Mouse (Mus musculus) CH12F3 (cell line): ENCODE measurements around the gene Ntrk1.
"Not testable (repeated sequence)": the region's sequence is repeated elsewhere in the genome, so short reads cannot be mapped to it uniquely, and the experiment has no call there.

Source experiments
- in situ Hi-C: fragments of 300-500 bp; cut with MboI; formaldehyde crosslinking; loops from 2 replicates; pipeline ENCODE4 v1.14.3; 2020; ENCODE audit warnings: low sequenced_read_pairs

Gene Ntrk1

DNA sequence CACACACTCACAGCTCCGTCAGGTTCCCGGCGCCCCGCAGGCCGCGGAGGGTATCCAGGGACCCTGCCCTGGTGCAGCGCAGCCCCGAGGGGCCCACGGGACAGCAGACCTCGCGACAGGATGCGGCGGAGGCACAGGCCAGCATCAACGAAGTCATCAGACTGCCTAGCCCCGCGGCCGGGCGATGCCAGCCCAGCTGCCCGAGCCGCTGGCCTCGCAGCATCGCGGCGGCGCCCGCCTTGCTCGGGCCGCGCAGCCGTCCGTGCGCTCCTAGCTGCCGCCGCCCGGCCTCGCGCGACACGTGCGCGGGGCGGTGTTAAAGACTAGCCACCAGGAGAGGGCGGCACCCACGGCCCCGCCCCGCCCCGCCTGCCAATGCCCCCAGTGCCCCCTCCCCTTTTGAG, at the start of gene Ntrk1:
Ntrk1 (minus strand) TSS at position 241 of the 404 bp plus-strand sequence.
- in situ Hi-C loops, result no loop called here

DNA sequence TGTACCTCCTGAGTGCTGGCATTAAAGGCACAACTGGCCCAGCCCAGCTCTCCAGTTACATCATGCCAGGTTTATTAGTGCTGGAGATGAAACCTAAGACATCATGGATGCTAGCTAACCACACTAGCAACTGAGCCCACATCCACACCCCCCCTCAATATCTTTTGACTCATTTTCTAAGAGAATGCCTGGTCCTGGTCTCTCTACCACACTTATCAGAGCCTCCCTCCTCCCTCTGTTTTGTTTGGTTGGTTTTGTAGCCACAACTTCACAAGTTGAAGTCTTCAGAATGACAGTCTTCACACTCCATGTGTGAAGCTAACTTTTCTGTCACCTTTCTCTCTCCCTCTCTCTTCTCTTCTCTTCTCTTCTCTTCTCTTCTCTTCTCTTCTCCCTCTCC, 45.9 kb upstream of the Ntrk1 start:
- in situ Hi-C loops, result no loop called here

DNA sequence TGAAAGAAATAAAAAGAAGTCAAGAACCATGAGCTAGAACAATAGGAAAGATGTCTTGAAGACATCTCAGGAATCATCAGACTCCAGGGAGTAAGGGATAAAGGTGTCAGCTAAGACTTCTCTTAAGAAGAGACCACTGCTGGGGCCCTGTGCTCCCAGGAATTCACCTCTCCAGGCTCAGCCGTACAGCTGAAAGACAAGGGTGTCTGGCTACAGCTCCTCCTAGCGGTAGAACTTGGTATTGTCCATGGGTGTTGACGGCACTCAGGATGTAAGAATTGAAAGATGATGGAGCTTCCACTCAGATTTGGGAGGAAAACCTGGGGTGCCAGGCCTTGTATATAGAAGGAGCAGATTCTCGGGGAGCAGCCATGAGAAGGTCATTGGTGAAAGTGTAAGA, 43.7 kb upstream of the Ntrk1 start:
- in situ Hi-C loops, result no loop called here

DNA sequence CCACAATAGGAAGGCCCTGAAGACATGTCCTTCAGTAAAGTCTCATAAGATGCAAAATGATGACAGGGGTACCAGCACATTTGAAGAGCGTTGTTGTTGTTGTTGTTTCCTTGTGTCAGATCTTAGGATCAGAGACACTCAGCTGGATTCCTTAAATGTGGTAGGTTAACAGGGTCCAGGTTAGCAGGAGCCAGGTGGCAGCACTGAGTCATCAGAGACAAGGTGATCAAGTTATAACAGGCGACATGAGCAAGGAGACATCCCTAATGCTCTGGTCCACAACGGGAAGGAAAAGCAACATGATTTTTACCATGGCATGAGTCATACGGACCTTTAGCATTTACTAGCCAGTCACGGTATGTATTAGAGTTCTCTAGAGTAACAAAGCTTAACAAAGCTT, 38.5 kb upstream of the Ntrk1 start:
- in situ Hi-C loops, result no loop called here

DNA sequence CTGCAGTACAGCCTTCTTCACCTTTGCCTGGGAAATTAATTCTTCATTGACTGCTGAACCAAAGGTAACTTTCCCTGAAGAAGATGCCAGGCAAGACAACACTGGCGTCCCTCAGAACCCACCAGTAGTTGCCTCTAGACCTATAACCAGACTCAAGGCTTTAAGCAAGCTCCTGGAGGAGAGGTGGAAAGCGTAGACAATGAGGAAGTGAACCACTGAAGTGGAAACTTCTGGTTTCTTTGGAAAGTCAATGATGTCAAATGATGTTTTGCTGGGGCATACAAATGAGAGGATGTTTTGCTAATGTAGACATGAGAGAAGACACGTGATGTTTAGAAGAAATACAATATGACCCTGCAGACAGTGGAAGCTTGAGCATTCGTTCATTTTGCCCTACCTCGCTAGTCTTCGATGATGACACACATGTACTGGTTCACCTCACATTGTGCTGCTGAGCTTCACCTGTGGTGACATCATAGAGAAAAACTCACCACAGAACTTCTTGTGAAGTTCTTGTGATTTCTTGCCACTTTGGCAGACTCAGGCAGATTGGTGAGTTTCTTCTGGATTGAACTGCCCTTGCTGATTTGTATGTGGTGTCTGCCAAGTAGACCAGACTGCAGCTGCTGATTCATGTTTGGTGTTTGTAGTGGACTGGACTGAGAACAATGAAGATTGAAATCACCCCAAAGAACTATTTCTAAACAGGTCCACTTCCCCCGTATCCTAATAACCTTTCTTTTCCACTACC, 37.3 kb upstream of the Ntrk1 start:
- in situ Hi-C loops, result no loop called here

DNA sequence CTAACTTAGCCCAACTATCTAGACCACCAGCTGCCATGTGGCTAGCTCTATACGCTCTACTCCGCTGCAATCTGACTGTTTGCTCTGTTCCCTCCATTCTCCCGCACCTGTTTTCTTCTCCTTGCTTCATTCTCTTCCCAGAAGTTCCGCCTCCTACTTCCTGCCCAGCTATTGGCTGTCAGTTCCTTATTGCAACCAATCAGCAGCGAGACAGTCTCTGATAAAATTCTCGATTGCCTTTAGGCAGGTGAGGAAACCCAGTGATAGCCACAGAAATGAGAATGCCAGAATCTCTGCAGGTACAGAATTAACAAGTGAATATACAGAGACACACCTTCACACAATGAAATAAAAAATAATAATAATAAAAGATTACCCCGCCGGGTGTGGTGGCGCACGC, 34.1 kb upstream of the Ntrk1 start:
- in situ Hi-C loops, result no loop called here

DNA sequence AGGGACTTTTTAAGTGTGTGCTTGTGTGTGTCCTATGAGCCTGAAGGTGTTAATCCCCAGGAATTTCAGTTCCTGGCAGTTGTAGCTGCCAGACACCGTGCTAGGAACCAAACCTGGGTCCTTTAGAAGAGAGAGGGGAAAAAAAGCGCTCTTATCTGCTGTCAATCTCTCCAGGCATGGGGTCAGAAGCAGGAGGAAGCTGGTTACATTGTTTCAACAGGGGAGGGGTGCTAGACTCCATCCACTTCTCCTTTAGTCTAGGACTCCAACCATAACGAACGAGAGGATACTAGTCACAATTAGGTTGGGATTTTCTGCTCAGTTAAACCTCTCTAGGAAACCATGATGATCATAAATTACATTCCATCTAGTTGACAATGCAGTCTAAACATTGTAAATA, 33.5 kb upstream of the Ntrk1 start:
- in situ Hi-C loops, result no loop called here

DNA sequence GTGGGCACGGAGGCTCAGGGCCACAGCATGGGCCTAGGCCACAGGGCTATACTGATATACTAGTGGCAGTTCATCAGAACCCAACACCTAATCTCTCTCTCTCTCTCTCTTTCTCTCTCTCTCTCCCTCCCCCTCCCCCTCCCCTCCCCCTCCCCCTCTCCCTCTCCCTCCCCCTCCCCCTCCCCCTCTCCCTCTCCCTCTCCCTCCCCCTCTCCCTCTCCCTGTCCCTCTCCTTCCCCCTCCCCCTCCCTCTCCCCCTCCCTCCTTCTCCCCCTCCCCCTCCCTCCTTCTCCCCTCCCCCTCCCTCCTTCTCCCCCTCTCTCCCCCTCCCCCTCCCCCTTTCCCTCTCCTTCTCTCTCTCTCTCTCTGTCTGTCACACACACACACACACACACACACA, 29.2 kb upstream of the Ntrk1 start, which contains the start of gene Pear1:
Pear1 (minus strand) TSS at position 101 of the 400 bp plus-strand sequence.
- in situ Hi-C loops, result not testable (repeated sequence)

DNA sequence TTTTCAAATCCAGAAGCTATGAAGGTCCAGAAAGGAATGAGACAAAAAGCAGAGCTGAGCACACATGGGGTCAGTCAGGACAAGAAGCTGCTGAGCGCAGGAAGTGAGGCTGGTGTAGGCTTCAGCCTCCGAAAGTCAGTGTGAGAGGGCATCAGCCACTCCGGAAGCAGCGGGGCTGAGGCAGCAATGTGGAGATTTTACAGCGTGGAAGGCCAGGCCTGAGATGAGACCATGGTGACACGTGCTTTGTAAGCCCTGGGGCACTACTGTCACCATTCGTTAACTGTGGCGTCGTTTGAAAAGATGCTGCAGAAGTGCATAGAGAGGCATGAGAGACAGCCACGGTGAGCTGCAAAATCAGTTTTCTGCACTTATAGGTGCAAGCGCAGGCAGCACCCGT, 23.3 kb upstream of the Ntrk1 start:
- in situ Hi-C loops, result no loop called here

DNA sequence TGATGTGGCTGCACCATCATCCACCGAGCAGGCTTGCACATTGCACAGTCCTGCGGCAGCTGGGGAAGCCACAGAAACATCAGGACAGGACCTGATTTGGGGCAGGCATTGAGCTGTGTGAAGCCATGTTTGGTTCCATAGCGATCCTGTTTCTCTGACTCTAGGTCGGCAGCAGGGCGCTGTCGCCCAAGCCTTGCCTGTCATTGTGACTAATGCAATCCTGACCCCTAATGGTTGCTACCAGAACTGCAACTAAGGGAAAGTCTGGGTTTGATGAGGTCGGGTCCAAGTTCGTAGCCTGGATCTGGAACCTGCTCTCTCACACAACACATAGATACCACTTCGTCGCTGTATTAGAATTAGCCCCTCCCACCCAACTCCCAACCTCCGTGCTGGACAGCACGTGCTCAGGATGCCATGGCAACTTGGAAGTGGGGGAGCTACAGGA, 21.7 kb upstream of the Ntrk1 start:
- in situ Hi-C loops, result no loop called here

DNA sequence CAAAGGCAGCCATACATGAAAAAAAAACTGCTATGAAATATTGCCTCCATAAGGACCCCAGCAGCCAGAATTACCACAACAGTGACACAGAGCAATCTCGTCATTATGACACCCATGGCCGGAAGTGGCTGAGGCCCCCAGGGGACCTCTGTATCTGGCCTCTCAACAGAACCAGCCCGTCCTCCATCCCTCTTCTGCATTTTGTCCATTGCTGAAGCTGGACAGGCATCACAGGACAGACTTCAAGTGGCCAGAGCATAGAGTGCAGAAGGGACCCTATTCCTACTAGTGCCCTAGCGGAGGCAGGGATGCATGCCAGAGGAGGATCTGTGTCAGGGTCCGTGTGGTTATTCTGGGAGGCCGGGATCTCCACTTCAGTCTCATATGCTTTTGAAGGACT, 21.2 kb upstream of the Ntrk1 start:
- in situ Hi-C loops, result no loop called here

DNA sequence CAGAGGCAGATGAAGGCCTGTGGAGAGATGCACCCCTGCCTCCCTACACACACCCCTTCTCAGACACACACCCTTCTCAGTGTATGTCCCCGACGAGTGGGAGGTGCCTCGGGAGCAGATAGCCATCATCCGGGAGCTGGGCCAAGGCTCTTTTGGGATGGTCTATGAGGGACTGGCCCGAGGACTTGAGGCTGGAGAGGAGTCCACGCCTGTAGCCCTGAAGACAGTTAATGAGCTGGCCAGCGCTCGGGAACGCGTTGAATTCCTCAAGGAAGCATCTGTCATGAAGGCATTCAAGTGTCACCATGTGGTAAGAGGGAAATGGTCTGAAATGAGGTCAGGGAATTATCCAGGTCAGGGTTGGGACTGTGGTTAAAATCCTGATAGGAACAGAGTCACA, 17.9 kb upstream of the Ntrk1 start:
- in situ Hi-C loops, result no loop called here

DNA sequence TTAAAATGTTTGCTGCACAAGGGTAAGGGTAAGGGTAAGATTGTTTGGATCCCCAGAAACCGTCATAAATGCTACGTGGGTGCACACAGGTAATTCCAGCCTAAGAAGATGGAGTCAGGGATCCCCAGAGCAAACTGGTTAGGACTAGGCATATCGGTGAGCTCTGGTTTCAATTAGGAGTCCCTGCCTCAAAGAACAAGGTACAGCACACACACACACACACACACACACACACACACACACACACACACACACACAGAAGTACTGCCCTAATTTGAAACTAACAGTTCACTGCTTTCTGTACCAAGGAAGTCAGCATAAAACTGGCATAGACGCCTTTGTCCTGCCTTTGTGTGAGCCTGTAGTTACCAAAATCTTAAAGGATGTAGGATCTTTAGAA, 17.5 kb upstream of the Ntrk1 start:
- in situ Hi-C loops, result no loop called here

DNA sequence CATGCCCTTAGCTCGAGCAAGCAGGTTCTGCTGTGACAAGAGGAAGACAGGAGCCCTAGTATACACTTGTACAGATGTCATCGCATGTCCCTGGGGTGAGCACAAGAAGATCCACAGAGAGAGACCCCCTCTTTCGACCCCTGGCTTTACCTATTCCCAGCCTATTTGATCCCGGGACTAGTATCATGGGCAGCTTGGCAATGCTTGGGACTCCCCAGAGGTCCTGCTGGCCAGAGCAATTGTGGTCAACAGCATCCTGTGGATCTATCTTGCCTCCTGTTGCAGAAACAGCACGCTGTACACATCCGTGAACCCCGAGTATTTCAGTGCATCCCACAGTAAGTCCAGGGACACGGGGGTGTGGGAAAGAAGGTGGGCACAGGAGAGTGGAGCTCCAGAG, 16.3 kb upstream of the Ntrk1 start:
- in situ Hi-C loops, result no loop called here

DNA sequence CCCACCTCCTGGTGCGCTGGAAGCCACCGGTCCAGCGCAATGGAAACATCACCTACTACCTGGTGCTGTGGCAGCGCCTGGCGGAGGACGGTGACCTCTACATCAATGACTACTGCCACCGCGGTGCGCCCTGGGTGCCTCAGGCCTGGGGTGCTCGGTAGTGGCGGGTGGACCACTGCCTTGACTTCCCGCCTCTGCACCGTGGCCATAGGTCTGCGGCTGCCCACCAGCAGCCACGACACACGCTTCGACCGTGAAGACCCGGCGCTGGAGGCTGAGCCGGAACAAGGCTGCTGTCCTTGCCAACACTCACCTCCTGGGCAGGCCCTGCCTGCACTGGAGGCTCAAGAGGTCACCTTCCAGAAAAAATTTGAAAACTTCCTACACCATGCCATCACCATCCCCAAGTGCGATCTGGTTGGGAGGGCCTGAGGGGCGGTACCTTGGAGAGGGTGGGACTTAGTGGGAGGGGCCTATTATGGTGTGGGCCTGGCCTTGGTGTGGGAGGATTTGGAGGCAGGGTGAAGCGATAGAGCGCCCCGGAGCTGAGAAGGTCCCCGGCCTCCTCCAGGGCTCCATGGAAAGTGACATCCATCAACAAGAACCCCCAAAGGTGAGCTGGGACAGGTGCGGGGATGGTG, 14.5 kb upstream of the Ntrk1 start:
- in situ Hi-C loops, result no loop called here

DNA sequence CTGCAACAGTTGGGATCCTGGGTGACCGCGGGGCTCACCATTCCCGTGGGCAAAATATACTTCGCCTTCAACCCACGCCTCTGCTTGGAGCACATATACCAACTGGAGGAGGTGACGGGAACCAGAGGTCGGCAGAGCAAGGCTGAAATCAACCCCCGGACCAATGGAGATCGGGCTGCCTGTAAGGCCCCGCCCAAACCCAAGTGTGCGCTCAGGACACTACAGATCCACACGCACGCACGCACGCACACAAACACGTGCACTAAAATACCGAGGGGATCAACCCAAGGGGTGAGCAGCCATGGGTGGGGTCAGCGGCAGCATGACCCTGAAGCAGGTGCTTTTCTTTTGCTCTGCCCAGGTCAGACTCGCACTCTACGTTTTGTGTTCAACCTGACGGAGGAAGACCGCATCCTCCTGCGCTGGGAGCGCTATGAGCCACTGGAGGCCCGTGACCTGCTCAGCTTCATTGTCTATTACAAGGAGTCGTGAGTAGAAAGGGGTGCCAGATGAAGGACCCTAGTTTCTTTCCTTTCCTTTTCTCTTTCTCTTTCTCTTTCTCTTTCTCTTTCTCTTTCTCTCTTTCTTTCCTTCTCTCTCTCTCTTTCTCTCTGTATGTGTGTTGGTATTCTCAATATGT, 9.2 kb upstream of the Ntrk1 start:
- in situ Hi-C loops, result no loop called here

DNA sequence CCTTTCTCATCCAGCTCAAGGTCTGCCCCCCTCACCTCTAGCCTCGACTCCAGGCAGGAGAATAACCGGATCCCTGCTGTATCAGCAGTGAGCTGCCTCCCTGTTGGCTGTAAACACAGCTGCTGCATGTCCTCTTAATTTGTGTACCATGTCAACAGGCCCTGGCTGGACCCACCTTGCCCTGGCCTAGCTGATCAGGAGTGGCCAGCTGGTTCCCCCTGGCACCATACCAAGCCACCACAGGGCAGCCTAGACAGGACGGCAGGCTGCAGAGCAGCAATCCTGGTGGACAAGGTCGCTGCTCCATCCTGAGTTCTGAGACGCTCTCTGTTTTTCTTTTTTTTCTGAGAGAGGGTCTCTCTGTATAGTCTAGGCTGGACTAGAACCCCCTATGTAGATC, 6.7 kb upstream of the Ntrk1 start:
- in situ Hi-C loops, result no loop called here

DNA sequence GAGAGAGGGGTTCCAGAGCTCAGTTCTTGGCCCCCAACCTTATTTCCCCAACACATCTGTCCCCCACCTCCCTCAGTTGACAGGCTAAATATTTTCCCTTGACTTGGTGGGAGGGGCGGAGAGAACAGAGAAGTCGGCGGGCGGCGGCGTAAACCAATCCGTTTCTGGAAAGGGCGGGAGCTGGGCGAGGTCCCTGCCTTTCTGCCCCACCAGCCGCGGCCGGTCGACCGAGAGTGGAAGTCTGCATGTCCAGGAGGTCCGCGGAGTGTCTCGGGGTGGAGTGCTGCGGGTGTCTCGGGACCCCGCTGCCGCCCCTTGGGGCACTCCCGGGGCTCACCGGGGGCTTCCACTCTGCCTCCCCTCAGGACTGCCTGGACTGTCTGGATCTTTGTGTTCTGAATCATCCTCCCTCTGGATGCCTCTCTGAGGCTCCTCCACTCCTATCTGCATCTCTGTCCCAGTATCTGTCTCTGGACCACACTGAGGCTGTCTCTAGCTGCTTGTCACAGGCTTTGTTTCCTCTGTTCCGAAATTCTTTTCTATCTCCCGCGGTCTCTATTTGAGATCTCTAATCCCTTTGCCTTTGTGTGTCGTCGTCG, 1.9 kb upstream of the Ntrk1 start, which contains the start of gene Insrr:
Insrr (plus strand) TSS at position 216 of the 599 bp plus-strand sequence.
- in situ Hi-C loops, result no loop called here

DNA sequence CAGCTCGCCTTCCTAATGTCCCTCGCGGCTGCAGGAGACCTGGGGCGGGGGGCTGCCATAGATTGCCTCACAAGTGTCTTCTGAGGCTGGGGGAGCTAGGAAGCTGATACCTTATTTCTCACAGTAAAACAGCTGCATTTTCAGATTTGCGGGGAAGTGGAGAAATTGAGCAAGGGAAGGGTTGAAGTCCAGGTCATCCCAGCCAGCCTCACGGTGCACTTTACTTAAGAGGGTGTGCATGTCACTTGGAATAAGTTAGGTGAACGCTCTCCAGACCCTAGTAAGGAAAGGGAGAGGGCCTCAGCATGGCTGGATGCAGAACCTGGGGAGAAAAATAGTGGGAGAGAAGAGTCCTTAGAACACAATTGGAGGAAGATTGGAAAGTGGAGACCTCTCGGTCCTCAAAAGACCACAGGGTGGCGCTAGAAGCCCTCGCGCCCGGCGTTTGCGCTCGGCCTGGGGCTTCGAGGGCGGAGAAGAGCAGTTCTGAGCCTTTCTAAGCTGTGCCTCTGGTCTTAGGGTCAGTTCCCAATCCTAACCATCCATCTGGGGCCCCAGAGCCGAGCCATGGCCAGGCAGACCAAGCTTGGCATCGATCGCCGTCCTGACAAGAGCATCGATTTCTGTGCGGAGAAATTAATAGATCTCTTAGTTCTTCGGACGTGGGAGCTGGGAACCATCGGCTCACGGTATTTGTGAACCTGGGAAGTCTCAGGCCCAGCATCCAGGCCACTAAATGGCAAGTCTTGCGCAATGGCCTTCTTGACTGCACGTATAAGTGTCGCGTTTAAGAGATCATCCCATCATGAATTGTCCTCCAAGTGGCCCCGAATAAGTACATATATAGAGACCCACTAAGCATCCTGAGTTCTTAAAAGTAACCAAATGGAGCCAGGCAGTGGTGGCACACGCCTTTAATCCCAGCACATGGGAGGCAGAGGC, 645 bp upstream of the Ntrk1 start:
- in situ Hi-C loops, result no loop called here

DNA sequence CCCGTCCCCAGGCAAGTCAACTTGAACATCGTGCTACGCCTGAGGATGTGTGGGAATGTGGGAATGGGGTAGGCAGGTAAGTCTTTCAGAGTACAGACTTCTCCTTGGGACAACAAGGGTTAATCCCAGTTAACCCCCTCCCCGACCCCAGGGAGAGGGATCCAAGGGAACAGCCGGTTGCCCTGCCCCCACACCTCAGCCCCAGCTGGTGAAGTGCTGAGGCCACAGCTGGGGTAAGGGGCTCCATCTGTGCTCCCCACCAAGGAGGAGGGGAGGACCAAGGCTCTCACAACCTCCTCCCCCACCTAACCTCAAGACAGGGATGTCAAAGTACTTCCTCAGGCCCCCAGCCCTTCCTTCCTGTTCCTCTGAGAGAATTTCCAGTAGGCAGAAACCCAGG, 5.2 kb downstream of the Ntrk1 start:
- in situ Hi-C loops, result no loop called here

DNA sequence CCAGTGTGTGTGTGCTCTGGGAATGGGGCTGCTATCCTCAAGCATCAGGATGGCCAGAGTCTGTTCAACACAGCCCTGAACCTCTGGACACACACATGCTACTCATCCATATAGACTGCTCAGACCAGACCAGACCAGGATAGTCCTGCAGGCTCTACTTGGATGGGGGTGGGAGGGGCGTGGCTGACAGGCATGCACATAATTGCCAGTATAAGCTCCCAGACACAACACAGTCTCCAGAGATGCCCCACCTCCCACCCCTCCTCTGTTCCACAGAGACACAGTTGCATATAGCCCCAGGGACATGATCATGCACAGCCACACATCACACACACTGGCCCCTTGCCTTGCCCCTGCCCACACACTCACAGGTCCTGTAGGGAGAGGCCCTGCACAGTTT, 5.7 kb downstream of the Ntrk1 start:
- in situ Hi-C loops, result no loop called here
